Mouse (Mus musculus) megakaryocyte-erythroid progenitor cell, adult 5-6 weeks (primary cell): ENCODE results near the gene Pnpla6. TPM values are rescaled to one million over a fixed set of nuclear protein-coding genes. Genes with fewer than 3 reads are reported as not detected.

ENCODE experiments used
- ATAC-seq: replicated peaks from 2 replicates; pipeline ENCODE4 v1.8.0; 2016; ENCODE audit warnings: mild to moderate bottlenecking, inconsistent platforms; ENCODE audit not compliant: severe bottlenecking, poor library complexity, low FRiP score, low TSS enrichment
- total RNA-seq, 2 experiments: library from RNA; stranded (forward) in 1 of 2; stranded (reverse) in 1 of 2; fragments of 200-1000, 215-1000 nt in 1 of 2; fragments of >200 nt in 1 of 2; fragmentation: Nextera tagmentation in 1 of 2; gene quantifications; 2 replicates each; pipeline ENCODE4 v1.2.3; 2014 to 2017

The Pnpla6 gene
- total RNA-seq (2014; fragmentation: Nextera tagmentation) (80.9 and 107 TPM in 2 replicates), total RNA-seq (2017) (28.9 and 35.4 TPM in 2 replicates)

- peak; percentile 68 for ATAC-seq
Observed at GRCm38 (mm10) chr8:3515260-3515671, at the start of gene Pnpla6. Gene Pnpla6 (plus strand): TSS chr8:3515384.

- ATAC-seq: peak; percentile 91
Observed at GRCm38 (mm10) chr8:3467006-3467885, 47.9 kb upstream of the Pnpla6 start, which contains the start of gene Pex11g. Gene Pex11g (minus strand): TSS chr8:3467680.

DNA sequence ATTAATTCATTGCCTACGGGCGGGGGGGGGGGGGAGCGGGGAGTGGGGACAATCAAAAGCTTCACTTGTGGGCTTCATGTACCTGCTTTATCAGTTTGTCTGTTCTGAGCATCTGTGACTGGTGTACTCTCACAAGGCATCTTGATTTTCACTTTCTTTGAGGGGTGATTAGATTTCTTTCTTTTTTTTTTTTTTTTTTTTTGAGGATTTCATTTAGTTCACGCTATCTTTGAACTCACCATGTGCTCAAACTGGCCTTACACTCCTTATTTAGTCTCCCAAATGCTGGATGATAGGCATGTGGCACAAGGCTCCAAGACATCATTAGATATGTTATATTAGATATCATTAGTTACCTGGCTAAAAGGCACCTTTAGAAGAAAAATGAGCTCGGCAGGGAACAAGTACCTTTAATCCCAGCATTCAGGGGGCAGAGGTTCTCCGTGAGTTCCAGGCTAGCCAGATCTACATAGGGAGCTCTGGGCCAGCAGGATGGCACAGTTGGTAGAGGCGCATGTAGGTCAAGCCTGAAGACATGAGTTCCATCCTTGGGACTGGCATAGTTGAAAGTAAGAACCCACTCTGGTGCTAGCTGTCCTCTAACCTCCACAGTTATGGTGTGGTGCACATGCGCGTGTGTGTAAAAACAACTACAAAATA, 47.2 kb upstream of the Pnpla6 start:
- ATAC-seq: no peak

- ATAC-seq: no peak
Observed at GRCm38 (mm10) chr8:3468838-3469237, 46.3 kb upstream of the Pnpla6 start.

GRCm38 (mm10) chr8:3470562-3470961, 44.6 kb upstream of the Pnpla6 start, which contains the start of gene Tex45:
Gene Tex45 (plus strand): TSS chr8:3470862.
- no peak for ATAC-seq

DNA sequence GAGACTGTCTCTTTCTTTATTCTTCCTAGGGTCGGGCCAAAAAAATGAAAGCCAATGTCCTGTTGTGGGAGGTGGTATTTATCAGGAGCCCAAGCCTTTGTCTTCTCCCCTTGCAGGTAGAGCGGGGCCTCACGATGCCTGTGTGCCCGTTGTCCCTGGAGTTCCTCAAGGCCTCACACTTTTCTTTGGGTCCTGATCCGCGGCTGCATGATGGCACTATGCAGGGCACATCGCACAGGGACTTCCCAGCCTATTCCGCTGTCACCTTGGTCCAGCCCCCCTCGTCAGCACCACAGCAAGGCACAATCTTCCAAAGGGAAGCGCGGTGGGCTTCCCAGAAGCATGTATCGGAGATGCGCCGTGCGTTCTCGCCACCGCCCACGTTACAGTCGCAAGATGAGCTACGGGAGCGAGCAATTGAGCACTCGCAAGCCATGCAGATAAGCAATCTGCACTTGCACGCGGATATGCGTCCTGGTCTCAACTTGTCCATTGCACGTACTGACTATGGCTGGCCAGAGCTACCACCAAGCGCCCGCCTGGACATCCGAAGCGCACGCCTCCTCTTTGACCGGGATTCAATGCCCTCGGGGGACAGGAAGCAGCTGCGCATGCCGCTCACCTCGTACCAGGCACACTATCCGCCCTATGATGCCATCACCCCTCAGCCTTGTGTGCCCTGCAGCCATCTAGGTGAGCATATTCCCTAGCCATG, 39.3 kb upstream of the Pnpla6 start:
- ATAC-seq: peak; percentile 71

GRCm38 (mm10) chr8:3480221-3480785, 34.9 kb upstream of the Pnpla6 start:
- ATAC-seq: no peak

- ATAC-seq: peak; percentile 42; the same call in 1 of the 2 replicates
Observed at GRCm38 (mm10) chr8:3481605-3482004, 33.6 kb upstream of the Pnpla6 start.

- ATAC-seq: no peak
Observed at GRCm38 (mm10) chr8:3482240-3482740, 32.9 kb upstream of the Pnpla6 start.

- no peak for ATAC-seq
Observed at GRCm38 (mm10) chr8:3483546-3483945, 31.6 kb upstream of the Pnpla6 start.

GRCm38 (mm10) chr8:3485192-3485591, 30.0 kb upstream of the Pnpla6 start:
- ATAC-seq: peak; percentile 30; the same call in 1 of the 2 replicates

DNA sequence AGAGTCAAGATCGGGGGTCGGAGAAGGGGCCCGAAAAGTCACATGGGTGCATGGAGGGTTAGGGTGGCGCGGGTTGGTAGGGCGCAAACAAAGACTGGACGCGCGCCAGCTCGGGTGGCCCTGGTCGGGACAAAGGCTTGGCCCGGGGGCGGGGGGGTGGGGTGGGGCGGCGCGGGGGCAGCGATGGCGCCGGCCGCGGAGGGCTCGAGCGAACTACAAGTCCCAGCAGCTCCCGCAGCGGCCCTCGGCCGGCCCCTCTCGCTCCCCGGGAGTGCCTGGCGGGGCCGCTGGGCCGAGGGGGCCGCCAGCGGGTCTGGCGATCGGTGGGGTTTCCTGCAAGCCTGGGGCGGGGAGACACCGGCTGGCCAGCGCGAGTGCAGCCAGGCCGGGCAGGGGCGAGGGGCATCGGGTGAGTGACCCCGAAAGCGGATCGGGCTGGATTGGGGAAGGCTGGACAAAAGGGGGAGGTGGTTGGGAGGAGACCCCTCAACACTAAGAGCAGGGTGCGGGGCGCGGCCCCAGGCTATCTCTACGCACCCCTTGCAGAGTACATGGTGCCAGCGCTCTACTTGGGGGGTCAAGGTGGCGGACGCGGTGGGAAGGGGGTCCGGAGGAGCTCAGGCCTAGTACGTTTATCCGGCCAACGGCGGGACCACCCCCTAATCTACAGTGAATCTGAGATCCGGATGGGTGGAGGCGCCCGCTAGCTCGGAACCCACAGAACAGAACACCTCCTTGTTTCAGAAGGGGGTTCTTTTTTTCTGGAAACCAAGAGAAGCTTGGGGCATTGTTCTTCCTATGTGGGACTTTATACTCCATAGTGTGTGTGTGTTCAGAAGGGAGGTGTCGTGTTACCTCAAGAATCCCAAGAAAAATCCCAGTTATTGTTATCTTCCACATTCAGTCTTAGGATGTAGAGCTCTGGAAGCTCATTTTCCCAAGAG, 22.0 kb upstream of the Pnpla6 start, which contains the start of gene Zfp358:
Gene Zfp358, plus strand, starts transcription at position 238 of the 944 bp plus-strand sequence.
- peak; percentile 73 for ATAC-seq

DNA sequence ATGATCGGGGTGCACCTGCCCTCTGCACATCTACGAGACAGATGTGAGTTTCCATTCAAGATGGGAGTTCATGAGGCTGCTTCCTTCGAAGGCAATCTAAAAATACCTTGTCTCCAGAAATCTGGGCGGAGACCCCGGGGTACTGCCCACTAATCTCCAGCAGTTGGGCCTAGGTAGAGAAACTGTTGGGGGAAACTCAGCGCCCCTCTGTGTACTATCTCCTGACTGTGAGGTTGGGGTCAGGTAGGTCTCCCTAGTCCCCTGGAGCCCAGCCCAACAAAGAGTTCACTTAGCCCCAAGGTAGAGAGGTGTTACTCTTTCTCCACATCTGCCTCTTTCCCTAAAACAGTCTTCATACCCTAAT, 21.4 kb upstream of the Pnpla6 start:
- no peak; the same call in 1 of the 2 replicates for ATAC-seq

GRCm38 (mm10) chr8:3495578-3496427, 19.4 kb upstream of the Pnpla6 start:
- no peak for ATAC-seq

- ATAC-seq: no peak
Observed at GRCm38 (mm10) chr8:3496428-3496748, 18.8 kb upstream of the Pnpla6 start.

DNA sequence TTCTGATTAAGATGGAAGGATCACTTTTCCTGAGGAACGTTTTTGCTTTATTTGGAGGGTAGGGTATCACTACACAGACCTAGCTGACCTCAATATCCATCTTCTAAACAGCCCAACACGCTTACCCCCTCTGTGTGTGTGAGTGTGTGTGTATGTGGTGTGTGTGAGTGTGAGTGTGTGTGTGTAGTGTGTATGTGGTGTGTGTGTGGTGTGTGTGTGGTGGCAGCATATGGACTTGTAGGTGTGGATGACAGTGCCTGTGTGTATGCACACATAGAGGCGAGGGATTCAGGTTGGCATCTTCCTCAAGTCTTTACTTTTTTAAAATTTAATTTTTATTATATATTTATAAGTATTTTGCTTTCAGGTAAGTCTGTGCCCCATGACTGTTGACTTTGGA, 16.6 kb upstream of the Pnpla6 start:
- ATAC-seq: no peak

- ATAC-seq: peak; percentile 43
Observed at GRCm38 (mm10) chr8:3499751-3500150, 15.4 kb upstream of the Pnpla6 start.
